In genomic region chr5:75622401-75622800, GRCm38 (mm10) we compare ENCODE assay signal across 26 mouse cellular contexts. TPM values are rescaled to one million over a fixed set of nuclear protein-coding genes. Genes with fewer than 3 reads are reported as not detected.
DNase-seq lines count a peak whose midpoint lies in the region; ATAC-seq and TF ChIP-seq lines count a peak whose summit lies in the region.
"Had no signal": no experiment of that assay in that cellular context is flagged by ENCODE, and none has a peak within 500 bp of the region (broad histone marks: within the 10 kb centered on the region; RNA-seq: fewer than 3 reads in every experiment).

No protein-coding gene starts in this region.

- no peak for TF ChIP-seq EP300 in stomach, postnatal 0 days (optimal IDR thresholded peaks at IDR 0.05)

- no peak overlapping the region for H3K27ac ChIP-seq in intestine, embryonic 15.5 days
- H3K27ac ChIP-seq in intestine, postnatal 0 days (ENCODE audit: low read depth, low read length), result no peak overlapping the region
- no peak overlapping the region for H3K27ac ChIP-seq in intestine, embryonic 16.5 days (ENCODE audit: low read length)
- no peak overlapping the region for H3K27ac ChIP-seq in stomach, postnatal 0 days (replicated peaks)
- H3K27ac ChIP-seq: embryonic facial prominence, embryonic 12.5 days; embryonic facial prominence, embryonic 15.5 days; gastrocnemius, adult 2 months; heart, adult 2 months; heart, embryonic 10.5 days; heart, embryonic 13.5 days; hindbrain, embryonic 10.5 days; hindbrain, embryonic 14.5 days had no signal

- no peak overlapping the region for H3K4me2 ChIP-seq in intestine, embryonic 15.5 days (replicated peaks)
- H3K4me2 ChIP-seq in intestine, postnatal 0 days (replicated peaks; ENCODE audit: low read depth), result no peak overlapping the region
- no peak overlapping the region for H3K4me2 ChIP-seq in intestine, embryonic 16.5 days (ENCODE audit: low read depth, low read length)
- H3K4me2 ChIP-seq in stomach, postnatal 0 days (replicated peaks; ENCODE audit: low read depth), result no peak overlapping the region
- H3K4me2 ChIP-seq: embryonic facial prominence, embryonic 12.5 days; embryonic facial prominence, embryonic 15.5 days; heart, embryonic 13.5 days; hindbrain, embryonic 14.5 days had no signal

- no peak for DNase-seq in stomach, postnatal 0 days (ENCODE audit: low spot score)
- DNase-seq in heart, postnatal 25 days (ENCODE audit: low spot score), result no peak
- DNase-seq in neural tube, embryonic 10.5 days (ENCODE audit: extremely low spot score, low spot score), result no peak
- DNase-seq: adrenal gland, adult 8-10 months; adrenal gland, postnatal 25 days; cerebellum, adult 18-20 months; cerebellum, adult 9-10 months; cerebellum, postnatal 25 days; forebrain, postnatal 0 days; gastrocnemius, adult 2 months; gastrocnemius, postnatal 14 days; heart, adult 2 months; heart, postnatal 36 days had no signal

- no peak overlapping the region for H3K9ac ChIP-seq in intestine, embryonic 15.5 days
- H3K9ac ChIP-seq in intestine, postnatal 0 days (ENCODE audit: low read depth, low read length), result no peak overlapping the region
- H3K9ac ChIP-seq in intestine, embryonic 16.5 days (ENCODE audit: low read depth, low read length), result no peak overlapping the region
- H3K9ac ChIP-seq in stomach, postnatal 0 days (ENCODE audit: low read length), result no peak overlapping the region
- H3K9ac ChIP-seq: embryonic facial prominence, embryonic 12.5 days; embryonic facial prominence, embryonic 15.5 days; forebrain, postnatal 0 days; heart, embryonic 13.5 days; hindbrain, embryonic 14.5 days had no signal

- no peaks in the 10 kb centered on the region for H3K27me3 ChIP-seq in intestine, embryonic 15.5 days (replicated peaks)
- no peaks in the 10 kb centered on the region for H3K27me3 ChIP-seq in intestine, postnatal 0 days (replicated peaks; ENCODE audit: control insufficient read depth, insufficient read depth, low read length)
- no peaks in the 10 kb centered on the region for H3K27me3 ChIP-seq in intestine, embryonic 16.5 days (replicated peaks; ENCODE audit: control insufficient read depth, insufficient read depth, low read length)
- no peaks in the 10 kb centered on the region for H3K27me3 ChIP-seq in stomach, postnatal 0 days (ENCODE audit: control insufficient read depth, insufficient read depth, low read length)
- H3K27me3 ChIP-seq: embryonic facial prominence, embryonic 12.5 days; embryonic facial prominence, embryonic 15.5 days; heart, embryonic 13.5 days had no signal

- H3K9me3 ChIP-seq in intestine, embryonic 15.5 days, result no peaks in the 10 kb centered on the region
- no peaks in the 10 kb centered on the region for H3K9me3 ChIP-seq in intestine, postnatal 0 days (ENCODE audit: control insufficient read depth)
- no peaks in the 10 kb centered on the region for H3K9me3 ChIP-seq in intestine, embryonic 16.5 days (ENCODE audit: control insufficient read depth, low read length)
- no peaks in the 10 kb centered on the region for H3K9me3 ChIP-seq in stomach, postnatal 0 days (ENCODE audit: control insufficient read depth, low read length)
- H3K9me3 ChIP-seq: embryonic facial prominence, embryonic 12.5 days; embryonic facial prominence, embryonic 15.5 days; heart, embryonic 10.5 days; heart, embryonic 13.5 days; hindbrain, embryonic 10.5 days had no signal

- TF ChIP-seq CTCF in intestine, postnatal 0 days (IDR thresholded peaks at IDR 0.05; ENCODE audit: low read depth), result no peak
- TF ChIP-seq CTCF in stomach, postnatal 0 days (IDR thresholded peaks at IDR 0.05; ENCODE audit: low read depth), result no peak

- ATAC-seq in intestine, embryonic 15.5 days, result peak; percentile 46; the same call in 1 of the 2 replicates
- no peak for ATAC-seq in intestine, postnatal 0 days
- peak; percentile 50 for ATAC-seq in intestine, embryonic 16.5 days
- peak; percentile 56 for ATAC-seq in stomach, postnatal 0 days (ENCODE audit: low FRiP score, low TSS enrichment)
- ATAC-seq: activated CD4-positive, CD25-positive, alpha-beta regulatory T cell, adult 4 months; CD4-positive, CD25-positive, alpha-beta regulatory T cell, adult 4 months; forebrain, embryonic 14.5 days; forebrain, postnatal 0 days had no signal

- H3K4me3 ChIP-seq in intestine, embryonic 15.5 days (replicated peaks), result no peak overlapping the region
- H3K4me3 ChIP-seq in intestine, postnatal 0 days (ENCODE audit: low read depth, low read length), result no peak overlapping the region
- no peak overlapping the region for H3K4me3 ChIP-seq in intestine, embryonic 16.5 days (ENCODE audit: low read length)
- H3K4me3 ChIP-seq in stomach, postnatal 0 days (ENCODE audit: low read depth, low read length), result no peak overlapping the region
- H3K4me3 ChIP-seq: embryonic facial prominence, embryonic 12.5 days; embryonic facial prominence, embryonic 15.5 days; gastrocnemius, adult 2 months; heart, adult 2 months; heart, embryonic 10.5 days; heart, embryonic 13.5 days; hindbrain, embryonic 10.5 days had no signal

- 83% methylated on average over 4 of the region's 4 CpGs for WGBS in intestine, embryonic 15.5 days
- WGBS in intestine, postnatal 0 days, result 74% methylated on average over 4 of the region's 4 CpGs
- 88% methylated on average over 4 of the region's 4 CpGs for WGBS in intestine, embryonic 16.5 days
- 92% methylated on average over 4 of the region's 4 CpGs for WGBS in stomach, postnatal 0 days

- H3K36me3 ChIP-seq in intestine, embryonic 15.5 days, result no peaks in the 10 kb centered on the region
- H3K36me3 ChIP-seq in intestine, postnatal 0 days (ENCODE audit: control insufficient read depth, insufficient read depth), result no peaks in the 10 kb centered on the region; the same call in 1 of the 2 replicates
- no peaks in the 10 kb centered on the region for H3K36me3 ChIP-seq in intestine, embryonic 16.5 days (ENCODE audit: control insufficient read depth, insufficient read depth, low read length)
- no peaks in the 10 kb centered on the region for H3K36me3 ChIP-seq in stomach, postnatal 0 days (ENCODE audit: control insufficient read depth, insufficient read depth, low read length)
- H3K36me3 ChIP-seq: embryonic facial prominence, embryonic 12.5 days; embryonic facial prominence, embryonic 15.5 days had no signal

- intact Hi-C loops in heart, postnatal 25 days (cut with DNase I), result loop anchor here (10.0 kb wide), 1 partner anchor 248 kb away; no protein-coding TSS in a partner anchor

- 0 out of 2 replicates have a peak, but pooled peaks cover 2% of the 10 kb centered on the region for H3K4me1 ChIP-seq in intestine, embryonic 15.5 days (replicated peaks)
- no peaks in the 10 kb centered on the region for H3K4me1 ChIP-seq in intestine, postnatal 0 days (replicated peaks; ENCODE audit: control insufficient read depth, insufficient read depth, low read length)
- H3K4me1 ChIP-seq in intestine, embryonic 16.5 days (ENCODE audit: control insufficient read depth, insufficient read depth, low read length), result no peaks in the 10 kb centered on the region
- H3K4me1 ChIP-seq in stomach, postnatal 0 days (replicated peaks; ENCODE audit: control insufficient read depth, insufficient read depth), result no peaks in the 10 kb centered on the region
- H3K4me1 ChIP-seq: embryonic facial prominence, embryonic 15.5 days; heart, embryonic 13.5 days had no signal

RNA-seq across cellular contexts. Expression of gene Kit, which starts 47.7 kb away (rescaled TPM):
- polyA plus RNA-seq in intestine, embryonic 15.5 days (2015; fragmentation: Nextera tagmentation; extraction: Ambion mirVana), result 20.7 and 24.3 TPM in 2 replicates
- polyA plus RNA-seq in intestine, postnatal 0 days (2015; fragmentation: Nextera tagmentation; extraction: Ambion mirVana), result 6.8 and 7.2 TPM in 2 replicates
- 17.1 and 17.8 TPM in 2 replicates for polyA plus RNA-seq in intestine, embryonic 16.5 days (2015; fragmentation: Nextera tagmentation; extraction: Ambion mirVana)
- polyA plus RNA-seq in stomach, postnatal 0 days (2015; fragmentation: Nextera tagmentation; extraction: Ambion mirVana), result 15.9 and 18.5 TPM in 2 replicates
- 1 to 10 TPM; 3.6 to 3.9 TPM for total RNA-seq in heart, postnatal 25 days (2021)
- polyA plus RNA-seq: C2C12 had no signal
